Mouse (Mus musculus): ENCODE measurements around the gene Alb. TPM values are rescaled to one million over a fixed set of nuclear protein-coding genes. Genes with fewer than 3 reads are reported as not detected.

The Alb gene
- polyA plus RNA-seq (2015; fragmentation: Nextera tagmentation; extraction: Ambion mirVana): 1.3 TPM in 1 of 2 replicates, not detected in the other

GRCm38 (mm10) chr5:90460619-90461018, at the start of gene Alb:
Gene Alb, plus strand, starts transcription at chr5:90460897.
- no peak within 1 kb of the TSS for H3K4me2 ChIP-seq
- ATAC-seq (ENCODE audit: low FRiP score, low read depth): no peak
- H3K4me1 ChIP-seq (replicated peaks): no peaks in the 10 kb centered on the region
- H3K27ac ChIP-seq (replicated peaks): no peak within 1 kb of the TSS
- H3K9me3 ChIP-seq: no peaks in the 10 kb centered on the region
- no peak within 1 kb of the TSS for H3K4me3 ChIP-seq
- H3K27me3 ChIP-seq: no peaks in the 10 kb centered on the region
- WGBS: 91% methylated on average over 8 of the region's 8 CpGs
- no peaks in the 10 kb centered on the region for H3K36me3 ChIP-seq
- H3K9ac ChIP-seq: no peak within 1 kb of the TSS

- WGBS: 83% methylated on average over 8 of the region's 8 CpGs
These were observed 46.4 kb upstream of the Alb start for GRCm38 (mm10) chr5:90414142-90414924.

DNA sequence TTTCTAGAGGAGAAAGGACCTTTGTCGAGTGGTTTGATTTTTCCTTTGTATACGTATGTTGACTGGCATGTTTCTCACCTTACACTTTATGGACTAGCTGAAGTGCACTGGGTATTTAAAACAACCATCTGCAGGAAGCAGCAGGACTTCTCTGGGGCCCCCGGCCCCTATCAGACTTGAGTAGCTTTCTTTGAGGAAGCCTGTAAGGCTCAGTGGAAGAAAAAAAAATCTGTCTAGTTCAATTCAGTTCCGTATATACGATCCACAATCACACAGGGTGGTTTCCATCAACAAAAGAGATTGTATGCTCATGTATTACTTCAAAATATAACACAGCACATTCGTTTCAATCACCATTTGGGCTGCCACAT, 45.8 kb upstream of the Alb start:
- Histone ChIP-seq H3K36me3 (no peaks in the 10 kb centered on the region), H3K4me1 (replicated peaks) (no peaks in the 10 kb centered on the region), H3K9me3 (no peaks in the 10 kb centered on the region), H3K4me2 (no peak overlapping the region), H3K9ac (no peak overlapping the region), H3K27me3 (no peaks in the 10 kb centered on the region), H3K4me3 (no peak overlapping the region), H3K27ac (replicated peaks) (no peak overlapping the region)
- WGBS: 69% methylated on average over 6 of the region's 6 CpGs
- ATAC-seq (ENCODE audit: low FRiP score, low read depth): no peak

More at GRCm38 (mm10) chr5:90414142-90414924, 46.4 kb upstream of the Alb start:
- Histone ChIP-seq H3K36me3 (no peaks in the 10 kb centered on the region), H3K27me3 (no peaks in the 10 kb centered on the region), H3K9me3 (no peaks in the 10 kb centered on the region), H3K4me1 (replicated peaks) (no peaks in the 10 kb centered on the region), H3K27ac (replicated peaks) (no peak overlapping the region), H3K9ac (no peak overlapping the region), H3K4me2 (no peak overlapping the region), H3K4me3 (no peak overlapping the region)
- ATAC-seq (ENCODE audit: low FRiP score, low read depth): no peak

- H3K9me3 ChIP-seq: no peaks in the 10 kb centered on the region
- no peak overlapping the region for H3K4me3 ChIP-seq
- WGBS: 91% methylated on average over 5 of the region's 5 CpGs
- ATAC-seq (ENCODE audit: low FRiP score, low read depth): no peak
- H3K27ac ChIP-seq (replicated peaks): no peak overlapping the region
- H3K9ac ChIP-seq: no peak overlapping the region
- no peak overlapping the region for H3K4me2 ChIP-seq
- H3K36me3 ChIP-seq: no peaks in the 10 kb centered on the region
- no peaks in the 10 kb centered on the region for H3K4me1 ChIP-seq (replicated peaks)
- no peaks in the 10 kb centered on the region for H3K27me3 ChIP-seq
These were observed 36.1 kb upstream of the Alb start for GRCm38 (mm10) chr5:90424625-90425024.

GRCm38 (mm10) chr5:90425191-90425590, 35.5 kb upstream of the Alb start:
- Histone ChIP-seq H3K9ac (no peak overlapping the region), H3K36me3 (no peaks in the 10 kb centered on the region), H3K4me2 (no peak overlapping the region), H3K27ac (replicated peaks) (no peak overlapping the region), H3K27me3 (no peaks in the 10 kb centered on the region), H3K9me3 (no peaks in the 10 kb centered on the region), H3K4me3 (no peak overlapping the region), H3K4me1 (replicated peaks) (no peaks in the 10 kb centered on the region)
- WGBS: 84% methylated on average over 3 of the region's 3 CpGs
- no peak for ATAC-seq (ENCODE audit: low FRiP score, low read depth)

GRCm38 (mm10) chr5:90431053-90431452, 29.6 kb upstream of the Alb start:
- H3K4me3 ChIP-seq: no peak overlapping the region
- no peaks in the 10 kb centered on the region for H3K9me3 ChIP-seq
- no peak overlapping the region for H3K4me2 ChIP-seq
- H3K27ac ChIP-seq (replicated peaks): no peak overlapping the region
- no peaks in the 10 kb centered on the region for H3K4me1 ChIP-seq (replicated peaks)
- no peaks in the 10 kb centered on the region for H3K27me3 ChIP-seq
- H3K36me3 ChIP-seq: no peaks in the 10 kb centered on the region
- ATAC-seq (ENCODE audit: low FRiP score, low read depth): no peak
- 87% methylated on average over 9 of the region's 9 CpGs for WGBS
- H3K9ac ChIP-seq: no peak overlapping the region

DNA sequence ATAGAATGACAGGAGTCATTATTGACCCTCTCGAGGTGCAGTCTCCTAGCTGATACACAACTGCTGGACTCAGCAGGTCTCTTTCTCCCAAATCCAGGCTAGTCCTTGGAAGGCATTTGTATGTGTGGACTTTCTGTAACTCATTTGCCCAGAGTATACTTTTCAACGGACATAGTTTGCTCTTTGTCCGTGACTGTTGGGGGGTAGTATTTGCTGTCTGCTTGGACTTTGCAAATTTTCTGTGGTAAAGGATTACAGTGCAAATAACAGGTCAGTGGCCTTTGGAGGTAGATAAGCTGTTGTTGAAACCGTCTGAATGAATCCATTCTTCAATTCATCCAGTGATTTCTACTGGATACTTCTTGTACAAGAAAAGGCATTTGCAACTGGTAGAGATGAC, 21.5 kb upstream of the Alb start:
- no peaks in the 10 kb centered on the region for H3K4me1 ChIP-seq (replicated peaks)
- no peaks in the 10 kb centered on the region for H3K27me3 ChIP-seq
- H3K4me3 ChIP-seq: no peak overlapping the region
- 88% methylated on average over 4 of the region's 4 CpGs for WGBS
- ATAC-seq (ENCODE audit: low FRiP score, low read depth): no peak
- H3K27ac ChIP-seq (replicated peaks): no peak overlapping the region
- no peak overlapping the region for H3K4me2 ChIP-seq
- no peak overlapping the region for H3K9ac ChIP-seq
- no peaks in the 10 kb centered on the region for H3K36me3 ChIP-seq
- no peaks in the 10 kb centered on the region for H3K9me3 ChIP-seq

GRCm38 (mm10) chr5:90447577-90447976, 13.1 kb upstream of the Alb start:
- no peaks in the 10 kb centered on the region for H3K27me3 ChIP-seq
- no peak overlapping the region for H3K4me3 ChIP-seq
- no peak overlapping the region for H3K4me2 ChIP-seq
- no peaks in the 10 kb centered on the region for H3K9me3 ChIP-seq
- 87% methylated on average over 3 of the region's 3 CpGs for WGBS
- no peaks in the 10 kb centered on the region for H3K36me3 ChIP-seq
- no peak for ATAC-seq (ENCODE audit: low FRiP score, low read depth)
- H3K4me1 ChIP-seq (replicated peaks): no peaks in the 10 kb centered on the region
- H3K9ac ChIP-seq: no peak overlapping the region
- no peak overlapping the region for H3K27ac ChIP-seq (replicated peaks)

- Histone ChIP-seq H3K9ac (no peak overlapping the region), H3K27ac (replicated peaks) (no peak overlapping the region), H3K36me3 (no peaks in the 10 kb centered on the region), H3K4me2 (no peak overlapping the region), H3K4me1 (replicated peaks) (no peaks in the 10 kb centered on the region), H3K4me3 (no peak overlapping the region), H3K9me3 (no peaks in the 10 kb centered on the region), H3K27me3 (no peaks in the 10 kb centered on the region)
- ATAC-seq (ENCODE audit: low FRiP score, low read depth): no peak
- WGBS: 86% methylated on average over 5 of the region's 5 CpGs
These were observed 10.7 kb upstream of the Alb start for GRCm38 (mm10) chr5:90449961-90450360.

DNA sequence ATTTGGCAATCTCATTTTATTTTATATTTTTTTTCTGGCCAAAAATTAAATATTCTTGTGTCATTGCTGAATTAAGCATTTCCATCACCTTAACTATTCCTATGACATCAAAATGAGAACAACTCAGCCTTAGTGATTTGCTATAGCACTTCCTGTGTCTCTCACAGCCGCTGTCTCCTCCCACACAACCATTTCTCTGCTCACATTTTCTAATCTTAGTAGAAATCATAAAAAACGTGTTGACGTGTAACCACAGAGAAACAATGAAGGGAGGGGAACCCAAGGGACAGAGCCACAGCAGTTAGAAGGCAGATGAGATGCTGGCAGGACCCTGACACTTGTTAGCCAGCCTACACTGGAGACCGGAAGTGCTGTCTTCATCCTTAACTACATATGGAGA, 8.0 kb upstream of the Alb start:
- no peaks in the 10 kb centered on the region for H3K4me1 ChIP-seq (replicated peaks)
- H3K4me2 ChIP-seq: no peak overlapping the region
- H3K36me3 ChIP-seq: no peaks in the 10 kb centered on the region
- WGBS: 80% methylated on average over 4 of the region's 4 CpGs
- no peak overlapping the region for H3K9ac ChIP-seq
- H3K27ac ChIP-seq (replicated peaks): no peak overlapping the region
- ATAC-seq (ENCODE audit: low FRiP score, low read depth): no peak
- H3K9me3 ChIP-seq: no peaks in the 10 kb centered on the region
- H3K27me3 ChIP-seq: no peaks in the 10 kb centered on the region
- H3K4me3 ChIP-seq: no peak overlapping the region

GRCm38 (mm10) chr5:90457241-90457640, 3.5 kb upstream of the Alb start:
- H3K27ac ChIP-seq (replicated peaks): no peak overlapping the region
- H3K4me3 ChIP-seq: no peak overlapping the region
- H3K4me1 ChIP-seq (replicated peaks): no peaks in the 10 kb centered on the region
- no peak overlapping the region for H3K4me2 ChIP-seq
- ATAC-seq (ENCODE audit: low FRiP score, low read depth): no peak
- H3K9me3 ChIP-seq: no peaks in the 10 kb centered on the region
- no peaks in the 10 kb centered on the region for H3K36me3 ChIP-seq
- no peaks in the 10 kb centered on the region for H3K27me3 ChIP-seq
- no peak overlapping the region for H3K9ac ChIP-seq
- 72% methylated on average over 1 of the region's 1 CpGs for WGBS

DNA sequence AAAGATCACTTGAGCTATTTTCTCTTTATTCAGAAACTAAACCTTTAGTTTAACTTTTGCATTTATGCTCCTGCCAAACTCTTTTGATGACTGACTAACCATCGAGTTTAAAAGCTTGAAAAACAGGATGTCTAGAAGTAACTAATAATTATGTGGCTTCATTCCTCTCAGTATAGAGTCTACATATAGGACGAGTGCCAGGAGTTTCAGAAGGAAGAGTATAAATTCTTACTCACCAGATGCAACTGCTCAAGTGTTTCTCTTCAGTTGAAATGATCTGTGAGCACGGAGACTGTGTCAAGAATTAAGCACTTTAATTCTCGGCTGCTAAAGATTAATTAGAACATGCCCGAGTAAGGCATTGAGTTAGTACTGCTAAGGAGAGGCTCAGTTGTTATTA, 2.0 kb upstream of the Alb start:
- H3K4me2 ChIP-seq: no peak overlapping the region
- no peak overlapping the region for H3K27ac ChIP-seq (replicated peaks)
- WGBS: 83% methylated on average over 5 of the region's 5 CpGs
- ATAC-seq (ENCODE audit: low FRiP score, low read depth): no peak
- no peak overlapping the region for H3K4me3 ChIP-seq
- H3K9ac ChIP-seq: no peak overlapping the region
- no peaks in the 10 kb centered on the region for H3K9me3 ChIP-seq
- no peaks in the 10 kb centered on the region for H3K27me3 ChIP-seq
- H3K36me3 ChIP-seq: no peaks in the 10 kb centered on the region
- no peaks in the 10 kb centered on the region for H3K4me1 ChIP-seq (replicated peaks)

DNA sequence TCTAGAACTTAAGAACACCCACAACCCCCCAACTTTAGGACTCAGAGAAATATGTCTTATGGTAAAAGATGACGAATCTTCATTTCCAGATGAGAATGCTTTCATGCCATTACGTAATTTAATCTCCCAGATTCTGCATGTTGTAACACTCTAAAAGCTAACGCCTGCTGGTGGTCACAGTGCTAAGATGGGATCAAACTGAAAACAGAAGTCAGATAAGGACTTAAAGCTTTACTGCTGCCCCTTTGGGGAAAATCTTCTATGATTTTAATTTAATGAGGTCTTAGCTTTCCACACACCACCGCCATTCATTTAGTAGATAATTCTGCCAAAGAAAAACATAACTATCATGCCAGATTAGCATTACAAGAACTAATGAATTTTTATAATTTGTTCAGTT, 6.1 kb downstream of the Alb start:
- 77% methylated on average over 4 of the region's 4 CpGs for WGBS
- Histone ChIP-seq H3K4me3 (no peak overlapping the region), H3K27ac (replicated peaks) (no peak overlapping the region), H3K9me3 (no peaks in the 10 kb centered on the region), H3K27me3 (no peaks in the 10 kb centered on the region), H3K9ac (no peak overlapping the region), H3K4me1 (replicated peaks) (no peaks in the 10 kb centered on the region), H3K36me3 (no peaks in the 10 kb centered on the region), H3K4me2 (no peak overlapping the region)
- no peak for ATAC-seq (ENCODE audit: low FRiP score, low read depth)

All from hindbrain, embryonic 15.5 days (tissue).